Mouse (Mus musculus): ENCODE measurements around the gene Cacna1f. TPM values are rescaled to one million over a fixed set of nuclear protein-coding genes. Genes with fewer than 3 reads are reported as not detected.

The Cacna1f gene
- polyA plus RNA-seq, 1 experiment, result not detected

- H3K27me3 ChIP-seq (ENCODE audit: control insufficient read depth, insufficient read depth, insufficient read length), result peaks cover 11% of the 10 kb centered on the region
- TF ChIP-seq MAX (IDR thresholded peaks at IDR 0.05) (no peak), CEBPB (IDR thresholded peaks at IDR 0.05; ENCODE audit: low read depth) (no peak), USF1 (IDR thresholded peaks at IDR 0.05; ENCODE audit: low read depth) (no peak), MYOD1 (IDR thresholded peaks at IDR 0.05; ENCODE audit: control insufficient read depth, insufficient read length, low read depth) (no peak), CTCF (IDR thresholded peaks at IDR 0.05; ENCODE audit: control insufficient read depth, insufficient read depth, insufficient read length) (no peak), MYOG (IDR thresholded peaks at IDR 0.05; ENCODE audit: control insufficient read depth, extremely low read depth, insufficient read length) (no peak), FOSL1 (IDR thresholded peaks at IDR 0.05; ENCODE audit: insufficient read depth, low read length, poor library complexity, severe bottlenecking) (no peak)
- H3K36me3 ChIP-seq (ENCODE audit: control insufficient read depth, insufficient read depth), result no peaks in the 10 kb centered on the region
- no peak within 1 kb of the TSS for H3ac ChIP-seq (ENCODE audit: control insufficient read depth, insufficient read length, low read depth)
- no peaks in the 10 kb centered on the region for H3K79me3 ChIP-seq (ENCODE audit: low read depth)
- H3K79me2 ChIP-seq (ENCODE audit: control insufficient read depth, insufficient read depth), result no peaks in the 10 kb centered on the region
- H3K4me3 ChIP-seq (ENCODE audit: insufficient read depth, poor library complexity, severe bottlenecking), result no peak within 1 kb of the TSS
These were observed 31.7 kb downstream of the Cacna1f start, which contains the start of gene Syp for GRCm38 (mm10) chrX:7638401-7639091. TSS of gene Syp (plus strand) at chrX:7638471.

GRCm38 (mm10) chrX:7639536-7640325 is 32.8 kb downstream of the Cacna1f start:
- Histone ChIP-seq H3ac (ENCODE audit: control insufficient read depth, insufficient read length, low read depth) (no peak overlapping the region), H3K27me3 (ENCODE audit: control insufficient read depth, insufficient read depth, insufficient read length) (peaks cover 11% of the 10 kb centered on the region), H3K79me2 (ENCODE audit: control insufficient read depth, insufficient read depth) (no peaks in the 10 kb centered on the region), H3K79me3 (ENCODE audit: low read depth) (no peaks in the 10 kb centered on the region), H3K4me3 (ENCODE audit: insufficient read depth, poor library complexity, severe bottlenecking) (no peak overlapping the region), H3K36me3 (ENCODE audit: control insufficient read depth, insufficient read depth) (no peaks in the 10 kb centered on the region)
- TF ChIP-seq CEBPB (IDR thresholded peaks at IDR 0.05; ENCODE audit: low read depth) (no peak), FOSL1 (IDR thresholded peaks at IDR 0.05; ENCODE audit: insufficient read depth, low read length, poor library complexity, severe bottlenecking) (no peak), CTCF (IDR thresholded peaks at IDR 0.05; ENCODE audit: control insufficient read depth, insufficient read depth, insufficient read length) (no peak), MYOD1 (IDR thresholded peaks at IDR 0.05; ENCODE audit: control insufficient read depth, insufficient read length, low read depth) (no peak), MAX (IDR thresholded peaks at IDR 0.05) (no peak), MYOG (IDR thresholded peaks at IDR 0.05; ENCODE audit: control insufficient read depth, extremely low read depth, insufficient read length) (no peak), USF1 (IDR thresholded peaks at IDR 0.05; ENCODE audit: low read depth) (no peak)

- Histone ChIP-seq H3ac (ENCODE audit: control insufficient read depth, insufficient read length, low read depth) (no peak overlapping the region), H3K36me3 (ENCODE audit: control insufficient read depth, insufficient read depth) (no peaks in the 10 kb centered on the region), H3K79me2 (ENCODE audit: control insufficient read depth, insufficient read depth) (no peaks in the 10 kb centered on the region), H3K79me3 (ENCODE audit: low read depth) (no peaks in the 10 kb centered on the region), H3K27me3 (ENCODE audit: control insufficient read depth, insufficient read depth, insufficient read length) (peaks cover 8% of the 10 kb centered on the region), H3K4me3 (ENCODE audit: insufficient read depth, poor library complexity, severe bottlenecking) (no peak overlapping the region)
- TF ChIP-seq CTCF (IDR thresholded peaks at IDR 0.05; ENCODE audit: control insufficient read depth, insufficient read depth, insufficient read length) (no peak), FOSL1 (IDR thresholded peaks at IDR 0.05; ENCODE audit: insufficient read depth, low read length, poor library complexity, severe bottlenecking) (no peak)
These were observed 33.9 kb downstream of the Cacna1f start for GRCm38 (mm10) chrX:7640785-7641184.

GRCm38 (mm10) chrX:7645349-7645748 is 38.5 kb downstream of the Cacna1f start:
- Histone ChIP-seq H3K79me3 (ENCODE audit: low read depth) (no peaks in the 10 kb centered on the region), H3ac (ENCODE audit: control insufficient read depth, insufficient read length, low read depth) (no peak overlapping the region), H3K4me3 (ENCODE audit: insufficient read depth, poor library complexity, severe bottlenecking) (no peak overlapping the region), H3K79me2 (ENCODE audit: control insufficient read depth, insufficient read depth) (no peaks in the 10 kb centered on the region), H3K27me3 (ENCODE audit: control insufficient read depth, insufficient read depth, insufficient read length) (peaks cover 4% of the 10 kb centered on the region), H3K36me3 (ENCODE audit: control insufficient read depth, insufficient read depth) (no peaks in the 10 kb centered on the region)
- TF ChIP-seq MYOG (IDR thresholded peaks at IDR 0.05; ENCODE audit: control insufficient read depth, extremely low read depth, insufficient read length) (no peak), USF1 (IDR thresholded peaks at IDR 0.05; ENCODE audit: low read depth) (peak; percentile 94), CTCF (IDR thresholded peaks at IDR 0.05; ENCODE audit: control insufficient read depth, insufficient read depth, insufficient read length) (peak; percentile 9), MAX (IDR thresholded peaks at IDR 0.05) (no peak)

- peak overlapping the region; percentile 28 for H3K4me3 ChIP-seq (ENCODE audit: insufficient read depth, poor library complexity, severe bottlenecking)
- TF ChIP-seq CTCF (IDR thresholded peaks at IDR 0.05; ENCODE audit: control insufficient read depth, insufficient read depth, insufficient read length), result peak; percentile 10
- no peak for TF ChIP-seq MYOG (IDR thresholded peaks at IDR 0.05; ENCODE audit: control insufficient read depth, extremely low read depth, insufficient read length)
- H3K27me3 ChIP-seq (ENCODE audit: control insufficient read depth, insufficient read depth, insufficient read length), result no peaks in the 10 kb centered on the region
- H3ac ChIP-seq (ENCODE audit: control insufficient read depth, insufficient read length, low read depth), result peak overlapping the region; percentile 57
- no peaks in the 10 kb centered on the region for H3K36me3 ChIP-seq (ENCODE audit: control insufficient read depth, insufficient read depth)
- no peaks in the 10 kb centered on the region for H3K79me2 ChIP-seq (ENCODE audit: control insufficient read depth, insufficient read depth)
- H3K79me3 ChIP-seq (ENCODE audit: low read depth), result no peaks in the 10 kb centered on the region
These were observed 41.9 kb downstream of the Cacna1f start for GRCm38 (mm10) chrX:7648671-7649304.
